Mouse (Mus musculus) layer of hippocampus, adult 2 months (tissue): ENCODE measurements around the gene Mtss1l. TPM values are rescaled to one million over a fixed set of nuclear protein-coding genes. Genes with fewer than 3 reads are reported as not detected.

Experiments
- DNase-seq, 2 experiments: peaks; one replicate each; pipeline ENCODE4 v3.0.0; 2022; ENCODE audit warnings: low spot score in 2 of 2
- H3K27ac ChIP-seq: fragments of 200-600 bp; 2 replicates; pipeline ENCODE4 v1.8.1; 2022
- H3K4me3 ChIP-seq: fragments of 200-600 bp; 2 replicates; pipeline ENCODE4 v1.8.1; 2022; ENCODE audit warnings: mild to moderate bottlenecking
- CTCF ChIP-seq: fragments of 200-600 bp; conservative IDR thresholded peaks from 2 replicates; pipeline ENCODE4 v1.8.1; 2022; ENCODE audit warnings: antibody characterized with exemption, mild to moderate bottlenecking, moderate library complexity
- total RNA-seq, 2 experiments: library from RNA; stranded (reverse); gene quantifications; 2 replicates each; pipeline ENCODE4 v1.2.3; 2021

Mtss1l gene
- total RNA-seq, 2 experiments from 2014 or later = 210 TPM

DNA sequence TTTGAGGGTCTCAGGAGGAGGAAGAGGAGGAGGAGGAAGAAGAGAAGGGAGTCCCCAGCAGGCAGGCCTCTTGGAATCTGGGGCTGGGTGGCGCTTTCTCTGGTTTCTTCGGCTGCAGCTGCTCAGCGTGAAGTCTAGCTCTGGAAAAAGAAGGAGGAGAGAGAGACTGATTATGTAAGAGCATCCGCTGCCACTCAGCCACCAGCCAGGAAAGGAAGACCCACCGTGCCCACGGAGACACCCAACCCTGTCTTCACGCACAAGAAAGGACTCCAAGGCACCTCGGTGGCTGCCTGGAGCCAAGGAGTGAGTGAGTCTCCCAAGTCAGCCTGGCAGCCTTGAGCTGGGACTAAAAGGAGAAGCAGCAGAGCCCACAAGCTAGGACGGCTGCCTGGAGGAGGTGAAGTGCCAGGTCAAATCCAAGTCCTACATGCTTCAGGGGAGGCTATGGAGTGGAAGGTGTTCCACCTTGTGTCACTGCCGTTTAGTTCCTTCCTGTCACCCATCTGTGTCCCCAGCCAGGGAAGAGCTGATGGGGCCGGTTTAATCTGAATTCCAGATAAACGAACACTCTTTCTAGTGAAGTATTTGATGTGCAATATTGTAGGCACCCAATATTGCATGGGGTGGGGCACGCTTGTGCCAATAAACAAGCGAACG, 34.4 kb downstream of the Mtss1l start:
- H3K4me3 ChIP-seq = peak overlapping the region; percentile 54
- no peak for TF ChIP-seq CTCF
- H3K27ac ChIP-seq = peak overlapping the region; percentile 90
- DNase-seq = peak; percentile 36 to 51

DNA sequence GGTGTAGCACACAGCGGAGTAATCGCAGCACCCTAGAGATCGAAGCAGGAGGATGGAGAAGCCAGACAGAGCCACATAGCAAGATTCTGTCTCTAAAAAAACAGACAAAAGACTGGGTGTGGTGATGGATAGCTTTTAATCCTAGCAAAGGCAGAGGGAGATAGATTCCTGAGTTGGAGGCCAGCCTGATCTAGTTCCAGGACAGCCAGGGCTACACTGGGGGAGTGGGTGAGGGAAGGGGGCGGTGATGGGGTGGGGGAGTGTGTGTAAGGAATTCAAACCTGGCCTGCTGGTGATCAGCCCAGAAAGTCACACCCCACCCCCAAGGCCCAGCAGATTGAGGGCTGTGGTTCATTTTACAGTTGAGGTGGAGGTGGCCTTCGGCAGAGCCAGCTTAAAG, 34.9 kb downstream of the Mtss1l start:
- H3K27ac ChIP-seq = peak overlapping the region; percentile 90
- no peak for DNase-seq
- no peak for TF ChIP-seq CTCF
- no peak overlapping the region for H3K4me3 ChIP-seq

DNA sequence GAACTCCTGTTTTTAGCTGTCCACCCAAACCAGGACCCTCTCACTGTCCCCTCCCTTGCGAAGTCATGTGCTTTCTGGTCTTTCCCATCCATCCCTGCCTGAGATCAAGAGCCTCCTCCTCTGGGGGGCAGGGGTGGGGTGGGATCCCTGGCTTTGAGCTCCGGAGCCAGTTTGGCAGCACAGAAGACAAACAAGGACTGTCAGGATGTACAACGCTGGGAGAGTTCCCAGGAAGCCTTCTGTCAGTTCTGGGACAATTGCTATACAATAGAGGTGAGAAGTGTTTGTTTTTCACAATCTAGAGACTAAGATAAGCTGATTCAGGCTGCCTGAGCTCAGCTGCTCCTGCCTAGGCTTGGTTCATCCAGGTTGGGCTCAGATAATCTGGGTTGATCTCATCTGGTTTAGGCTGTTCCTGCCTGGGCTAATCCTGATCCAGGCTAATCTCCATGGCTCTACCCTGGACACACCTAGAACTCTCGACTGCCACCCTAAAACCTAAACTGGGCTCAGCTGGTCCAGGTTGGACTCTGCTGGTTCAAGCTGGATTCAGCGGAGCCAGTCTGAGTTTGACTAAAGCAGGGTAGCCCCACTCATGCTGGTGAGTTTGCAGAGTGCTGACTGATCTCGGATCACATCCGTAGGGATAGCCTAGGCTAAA, 39.1 kb downstream of the Mtss1l start:
- Histone ChIP-seq H3K27ac (peak overlapping the region; percentile 70), H3K4me3 (no peak overlapping the region)
- TF ChIP-seq CTCF = no peak
- no peak for DNase-seq

DNA sequence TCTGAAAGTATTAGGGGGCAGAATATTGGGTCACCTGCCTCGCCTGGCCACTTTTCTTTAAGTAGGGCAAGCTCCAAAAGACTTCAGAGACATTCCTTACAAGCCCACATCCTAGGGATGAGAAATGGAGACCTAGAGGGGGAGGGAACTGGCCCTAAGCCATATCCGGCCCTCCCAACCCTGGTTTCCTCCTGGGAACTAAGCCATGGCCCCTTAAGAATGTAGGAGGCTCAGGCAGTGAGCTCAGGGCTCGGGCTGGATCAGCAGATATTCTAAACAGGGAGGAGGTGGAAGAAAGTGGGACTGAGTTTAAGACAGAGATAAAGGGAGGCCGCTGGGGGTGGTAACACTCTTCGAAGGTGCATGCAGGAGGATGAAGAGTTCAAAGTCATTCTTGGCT, 39.9 kb downstream of the Mtss1l start:
- TF ChIP-seq CTCF = no peak
- Histone ChIP-seq H3K4me3 (no peak overlapping the region), H3K27ac (peak overlapping the region; percentile 70)
- DNase-seq = no peak

DNA sequence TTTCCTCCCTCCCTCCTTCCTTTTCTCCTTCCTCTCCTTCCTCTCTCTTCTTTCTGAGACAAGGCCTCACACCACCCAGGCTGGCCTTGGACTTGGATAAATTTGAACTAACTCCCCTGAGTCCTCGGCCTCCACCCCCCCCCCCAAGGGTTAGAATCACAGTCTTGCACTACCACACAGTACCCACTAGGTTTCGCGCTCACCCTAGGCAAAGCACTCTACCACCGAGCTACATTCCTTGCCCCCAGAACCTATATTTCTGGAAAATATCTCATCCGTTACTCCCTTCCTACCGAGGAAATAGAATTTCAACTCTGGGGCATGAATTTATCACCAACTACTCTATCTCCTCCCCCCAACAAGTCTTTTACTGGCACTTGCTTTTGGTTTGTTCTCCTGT, 40.7 kb downstream of the Mtss1l start:
- peak; percentile 45 for TF ChIP-seq CTCF

DNA sequence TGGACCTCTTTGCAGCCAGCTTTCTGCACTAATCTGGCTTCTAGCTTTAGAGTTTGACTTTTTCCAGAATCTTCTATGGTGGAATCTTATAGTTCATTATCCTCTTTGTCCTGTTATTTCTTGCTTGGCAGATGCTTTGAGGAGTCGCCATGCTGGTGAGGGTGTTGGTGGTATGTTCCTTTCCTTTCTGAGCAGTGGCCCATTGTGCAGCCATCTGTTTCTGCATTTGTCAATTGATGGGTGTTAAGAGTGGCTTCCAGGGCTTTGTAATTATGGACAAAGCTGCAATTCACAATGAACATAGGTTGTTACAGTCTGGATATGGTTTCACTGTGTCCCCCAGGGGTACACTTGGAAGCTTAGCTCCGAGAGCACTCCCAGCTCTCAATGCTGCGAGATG, 43.4 kb downstream of the Mtss1l start:
- TF ChIP-seq CTCF = no peak
- DNase-seq = no peak
- Histone ChIP-seq H3K27ac (peak overlapping the region; percentile 41; the same call in 1 of the 2 replicates), H3K4me3 (no peak overlapping the region)

More for the DNA sequence above, 40.7 kb downstream of the Mtss1l start:
- Histone ChIP-seq H3K4me3 (no peak overlapping the region), H3K27ac (no peak overlapping the region)
- DNase-seq = no peak

DNA sequence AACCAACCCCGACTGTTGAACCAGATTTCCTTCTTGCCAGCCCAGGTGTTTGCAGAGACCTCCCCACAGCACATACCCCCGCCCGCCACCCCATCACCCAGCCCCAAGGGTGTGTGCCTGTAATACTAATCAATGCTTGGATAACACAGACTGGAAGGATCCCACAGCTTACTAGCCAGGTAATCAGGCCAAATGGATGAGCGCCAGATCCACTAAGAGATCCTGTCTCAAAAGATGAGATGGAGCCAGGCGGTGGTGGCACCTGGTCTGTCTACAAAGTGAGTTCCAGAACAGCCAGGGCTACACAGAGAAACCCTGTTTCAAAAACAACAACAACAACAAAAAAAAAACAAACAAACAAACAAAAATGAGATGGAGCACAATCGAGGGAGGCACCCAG, 46.0 kb downstream of the Mtss1l start:
- TF ChIP-seq CTCF = no peak
- no peak overlapping the region for H3K4me3 ChIP-seq
- no peak overlapping the region for H3K27ac ChIP-seq
- DNase-seq = no peak

DNA sequence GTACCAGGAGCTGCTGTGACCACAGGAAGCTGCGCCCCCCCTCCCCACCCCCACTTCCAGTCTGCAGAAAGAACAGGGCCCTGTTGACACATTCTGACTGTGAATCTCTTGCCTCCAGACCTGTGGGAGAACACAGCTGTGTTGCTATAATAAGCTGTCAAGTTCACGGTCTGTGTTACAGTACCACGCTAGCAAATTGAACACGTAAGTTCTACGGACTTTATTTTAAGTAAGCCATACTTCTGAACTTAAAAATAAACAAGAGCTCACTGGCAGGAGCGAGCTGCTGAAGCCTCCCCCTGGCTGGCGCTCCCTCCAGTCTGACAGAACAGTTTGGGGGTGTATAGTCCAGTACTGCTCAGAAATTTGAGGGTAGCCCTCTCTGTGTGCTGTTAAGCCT, 51.2 kb downstream of the Mtss1l start:
- no peak for DNase-seq
- Histone ChIP-seq H3K4me3 (no peak overlapping the region), H3K27ac (no peak overlapping the region)
- no peak for TF ChIP-seq CTCF

DNA sequence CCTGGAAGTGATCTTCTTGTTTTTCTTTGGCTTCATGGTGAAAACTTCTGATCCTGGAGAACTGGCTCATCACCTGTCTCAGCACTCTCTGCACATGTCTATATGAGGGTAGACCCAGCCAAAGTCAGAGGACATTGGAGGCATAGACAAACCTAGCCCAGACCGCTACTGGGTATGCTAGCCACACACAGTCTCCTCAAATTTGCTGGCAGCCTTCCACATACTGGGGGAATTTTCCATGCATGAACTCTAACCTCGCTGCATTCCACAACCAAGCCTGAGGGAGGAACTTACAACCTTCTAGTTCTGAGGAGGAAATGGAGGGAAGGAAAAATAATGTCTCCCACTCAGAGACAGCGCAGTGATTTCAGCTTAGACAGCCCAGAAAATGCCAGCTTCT, 52.8 kb downstream of the Mtss1l start:
- Histone ChIP-seq H3K27ac (no peak overlapping the region), H3K4me3 (no peak overlapping the region)
- no peak for DNase-seq
- TF ChIP-seq CTCF = no peak

DNA sequence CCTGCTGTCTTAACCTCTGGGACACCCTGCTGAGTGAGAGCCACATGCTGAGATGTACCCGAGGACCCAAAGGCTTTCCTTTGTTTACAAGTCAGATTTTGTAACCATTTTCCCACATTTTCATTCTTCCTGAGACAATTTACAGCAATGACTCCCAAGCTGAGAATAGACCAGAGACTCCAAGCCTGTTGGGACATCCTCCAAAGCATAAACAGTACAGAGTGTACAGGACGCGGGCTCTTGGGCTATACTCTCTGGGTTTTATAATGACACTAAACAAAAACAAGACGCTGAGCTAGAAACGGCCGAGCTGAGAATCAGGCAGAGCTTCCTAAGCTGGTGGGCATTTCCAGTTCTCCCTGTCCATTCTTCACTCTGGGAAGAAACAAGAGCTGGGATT, 53.4 kb downstream of the Mtss1l start:
- Histone ChIP-seq H3K4me3 (no peak overlapping the region), H3K27ac (no peak overlapping the region)
- no peak for DNase-seq
- TF ChIP-seq CTCF = no peak

DNA sequence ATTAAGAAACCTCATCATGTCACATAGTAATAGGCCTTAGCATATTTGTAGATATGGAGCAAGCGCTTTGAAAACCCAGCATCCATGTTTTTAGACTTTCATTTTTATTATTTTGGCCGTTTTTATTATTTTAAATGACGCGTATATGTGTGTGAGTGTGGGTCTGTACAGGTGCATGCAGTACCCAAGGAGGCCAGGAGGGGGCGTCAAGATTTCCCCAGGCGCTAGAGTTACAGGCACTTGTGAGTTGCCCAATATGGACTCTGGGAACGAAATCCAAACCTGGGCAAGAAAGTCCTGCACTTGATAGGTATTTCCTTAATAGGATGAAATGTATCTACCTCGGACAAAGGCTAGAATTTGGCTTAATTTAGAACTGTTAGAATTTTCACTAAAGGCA, 54.0 kb downstream of the Mtss1l start:
- TF ChIP-seq CTCF = peak; percentile 74
- DNase-seq = no peak
- H3K27ac ChIP-seq = no peak overlapping the region
- H3K4me3 ChIP-seq = no peak overlapping the region

DNA sequence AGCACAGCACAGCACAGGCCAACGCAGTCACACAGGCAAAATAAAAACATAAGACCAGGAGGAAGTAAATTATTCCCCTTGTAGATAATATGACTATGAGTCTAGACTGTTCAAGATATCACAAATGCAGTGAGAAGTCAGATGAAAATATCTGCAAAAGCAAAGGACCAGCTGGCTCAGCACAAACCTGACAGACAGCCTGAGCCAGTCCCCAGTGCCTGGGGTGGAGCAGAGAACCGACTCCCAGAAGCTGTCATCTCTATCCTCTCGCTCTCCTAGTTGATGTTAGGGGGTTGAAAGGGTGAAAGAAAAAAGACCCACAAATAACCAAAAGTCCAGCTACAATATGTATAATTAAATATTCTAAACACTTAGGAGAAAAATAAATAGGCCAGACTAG, 54.4 kb downstream of the Mtss1l start:
- TF ChIP-seq CTCF = no peak
- Histone ChIP-seq H3K4me3 (no peak overlapping the region), H3K27ac (no peak overlapping the region)
- no peak for DNase-seq

DNA sequence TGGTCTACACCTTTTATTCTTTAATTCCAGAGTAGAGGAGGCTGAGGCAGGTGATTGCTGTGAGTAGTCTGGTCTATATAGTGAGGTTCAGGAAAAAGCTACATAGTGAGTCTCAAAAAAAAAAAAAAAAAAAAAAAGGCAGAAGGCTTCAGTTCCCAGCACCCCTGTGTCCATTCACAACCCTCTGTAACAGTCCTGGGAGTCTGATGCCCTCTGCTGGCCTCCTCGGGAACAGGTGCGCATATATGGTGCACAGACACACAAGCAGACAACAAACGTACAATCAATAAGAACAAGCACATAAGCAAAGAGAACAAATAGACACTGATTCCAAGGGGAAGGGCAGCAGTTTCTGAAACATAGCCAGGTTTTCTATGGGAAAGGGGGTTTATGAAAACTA, 55.1 kb downstream of the Mtss1l start:
- Histone ChIP-seq H3K27ac (no peak overlapping the region), H3K4me3 (no peak overlapping the region)
- DNase-seq = no peak
- peak; percentile 28; the same call in 1 of the 2 replicates for TF ChIP-seq CTCF
